Mouse (Mus musculus): ENCODE measurements around the gene Dhx34. TPM values are rescaled to one million over a fixed set of nuclear protein-coding genes. Genes with fewer than 3 reads are reported as not detected.

The Dhx34 gene
- total and polyA plus RNA-seq, 3 experiments: 5.8 to 13.6 TPM; not detected in 1

DNA sequence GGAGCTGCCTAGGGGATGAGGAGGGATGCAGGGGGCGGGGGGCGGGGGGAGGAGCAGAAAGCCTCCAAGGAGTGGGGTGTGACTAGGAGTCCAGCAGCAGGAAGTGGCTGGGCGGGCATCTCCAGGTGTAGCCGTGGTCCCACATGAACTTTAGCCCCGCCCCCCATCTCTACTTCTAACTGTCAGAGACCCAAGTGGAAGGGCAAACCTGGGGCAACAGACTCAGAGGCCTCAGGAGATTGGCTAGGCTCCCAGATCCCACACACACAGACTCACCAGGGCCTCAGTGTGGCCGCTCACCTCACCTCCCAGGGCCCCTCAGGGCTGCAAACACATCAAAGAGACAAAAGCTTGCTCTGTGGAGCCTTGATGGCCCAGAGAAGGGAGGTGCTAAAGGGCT, 25.2 kb downstream of the Dhx34 start:
- Histone ChIP-seq H3K79me2 (ENCODE audit: control insufficient read depth, insufficient read depth, low read length, poor library complexity) (no peaks in the 10 kb centered on the region), H3K9me3 (replicated peaks; ENCODE audit: insufficient read depth, low read length) (no peaks in the 10 kb centered on the region), H3K27me3 (ENCODE audit: control insufficient read depth in 1 of 2, insufficient read depth in 2 of 2, low read length in 2 of 2) (no peaks in the 10 kb centered on the region), H3K36me3 (ENCODE audit: control insufficient read depth in 1 of 2, insufficient read depth in 2 of 2, low read length in 2 of 2) (no peaks in the 10 kb centered on the region), H3K9ac (ENCODE audit: control insufficient read depth, low read depth, low read length, poor library complexity, severe bottlenecking) (no peak overlapping the region), H3K4me1 (ENCODE audit: control insufficient read depth in 1 of 2, insufficient read depth in 2 of 2, low read length in 2 of 2) (no peaks in the 10 kb centered on the region), H3K27ac (ENCODE audit: control insufficient read depth, low read depth, low read length) (no peak overlapping the region), H3K4me3 (ENCODE audit: control insufficient read depth in 1 of 2, insufficient read depth in 1 of 2, low read depth in 2 of 2, low read length in 2 of 2) (no peak overlapping the region)
- TF ChIP-seq BHLHE40 (IDR thresholded peaks at IDR 0.05; ENCODE audit: borderline replicate concordance, low read depth, low read length): no peak
- no peak for TF ChIP-seq E2F4 (IDR thresholded peaks at IDR 0.05; ENCODE audit: borderline replicate concordance, low read depth, low read length)
- TF ChIP-seq ZKSCAN1 (IDR thresholded peaks at IDR 0.05; ENCODE audit: low read depth, low read length): no peak
- no peak for TF ChIP-seq MXI1 (IDR thresholded peaks at IDR 0.05; ENCODE audit: low read depth, low read length)
- no peak for TF ChIP-seq UBTF (IDR thresholded peaks at IDR 0.05; ENCODE audit: borderline replicate concordance, insufficient read depth, low read depth, low read length)
- no peak for TF ChIP-seq RAD21 (IDR thresholded peaks at IDR 0.05; ENCODE audit: low read depth, low read length)
- TF ChIP-seq NELFE (IDR thresholded peaks at IDR 0.05; ENCODE audit: low read depth, low read length): no peak
- no peak for TF ChIP-seq TBP (IDR thresholded peaks at IDR 0.05; ENCODE audit: low read depth, low read length)
- DNase-seq (ENCODE audit: low read depth, low spot score): no peak

DNA sequence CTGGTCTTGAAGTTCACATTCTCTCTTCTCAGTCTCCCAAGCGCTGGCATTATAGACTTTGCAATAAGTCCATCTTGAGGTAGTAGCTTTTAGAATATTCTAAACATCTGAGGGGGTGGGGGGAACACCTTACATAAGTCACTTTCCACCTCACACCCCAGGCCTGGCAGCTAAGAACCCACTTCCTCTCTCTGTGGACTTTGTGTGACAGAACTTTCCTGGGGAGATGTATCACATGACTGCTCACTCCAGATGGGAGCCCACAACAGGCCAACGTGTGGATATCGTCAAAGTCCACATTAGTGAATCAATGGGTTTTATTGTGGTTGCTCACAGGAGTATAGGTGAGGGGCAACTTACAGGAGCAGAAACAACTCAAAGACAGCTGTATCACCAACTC, 28.1 kb downstream of the Dhx34 start:
- no peaks in the 10 kb centered on the region for H3K27me3 ChIP-seq (ENCODE audit: control insufficient read depth in 1 of 2, insufficient read depth in 2 of 2, low read length in 2 of 2)
- no peak overlapping the region for H3K27ac ChIP-seq (ENCODE audit: control insufficient read depth, low read depth, low read length)
- H3K9ac ChIP-seq (ENCODE audit: control insufficient read depth, low read depth, low read length, poor library complexity, severe bottlenecking): no peak overlapping the region
- DNase-seq (ENCODE audit: low read depth, low spot score): no peak
- H3K9me3 ChIP-seq (replicated peaks; ENCODE audit: insufficient read depth, low read length): no peaks in the 10 kb centered on the region
- H3K79me2 ChIP-seq (ENCODE audit: control insufficient read depth, insufficient read depth, low read length, poor library complexity): no peaks in the 10 kb centered on the region
- H3K36me3 ChIP-seq (ENCODE audit: control insufficient read depth in 1 of 2, insufficient read depth in 2 of 2, low read length in 2 of 2): no peaks in the 10 kb centered on the region
- TF ChIP-seq ZKSCAN1 (IDR thresholded peaks at IDR 0.05; ENCODE audit: low read depth, low read length): no peak
- no peak for TF ChIP-seq UBTF (IDR thresholded peaks at IDR 0.05; ENCODE audit: borderline replicate concordance, insufficient read depth, low read depth, low read length)
- no peak for TF ChIP-seq POLR2A (IDR thresholded peaks at IDR 0.05; ENCODE audit: control insufficient read depth in 1 of 2, insufficient read depth in 1 of 2, low read depth in 1 of 2, low read length in 2 of 2, poor library complexity in 1 of 2)
- no peak for TF ChIP-seq ZNF384 (IDR thresholded peaks at IDR 0.05; ENCODE audit: low read depth, low read length)
- TF ChIP-seq ETS1 (IDR thresholded peaks at IDR 0.05; ENCODE audit: low read depth, low read length): no peak
- TF ChIP-seq TCF12 (IDR thresholded peaks at IDR 0.05; ENCODE audit: low read depth, low read length): no peak
- no peak for TF ChIP-seq ZC3H11A (IDR thresholded peaks at IDR 0.05; ENCODE audit: low read depth, low read length)
- no peak for TF ChIP-seq CHD2 (IDR thresholded peaks at IDR 0.05; ENCODE audit: low read length)
- TF ChIP-seq NRF1 (IDR thresholded peaks at IDR 0.05; ENCODE audit: insufficient read depth, low read depth, low read length, poor library complexity, severe bottlenecking): no peak
- no peak for TF ChIP-seq TAL1 (IDR thresholded peaks at IDR 0.05; ENCODE audit: low read length)
- no peak for TF ChIP-seq MAZ (IDR thresholded peaks at IDR 0.05; ENCODE audit: low read depth, low read length)
- no peak for TF ChIP-seq TBP (IDR thresholded peaks at IDR 0.05; ENCODE audit: low read depth, low read length)
- no peak for TF ChIP-seq USF1 (IDR thresholded peaks at IDR 0.05; ENCODE audit: low read depth, low read length)
- no peak for TF ChIP-seq RAD21 (IDR thresholded peaks at IDR 0.05; ENCODE audit: low read depth, low read length)
- TF ChIP-seq MAFK (IDR thresholded peaks at IDR 0.05; ENCODE audit: borderline replicate concordance, low read depth, low read length): no peak
- TF ChIP-seq CTCF (IDR thresholded peaks at IDR 0.05 in 2 of 3, conservative IDR thresholded peaks at IDR 0.05 in 1 of 3; ENCODE audit: control insufficient read depth in 1 of 3, insufficient read depth in 1 of 3, low read depth in 2 of 3, low read length in 3 of 3, poor library complexity in 1 of 3, severe bottlenecking in 1 of 3): no peak
- no peak for TF ChIP-seq MYB (IDR thresholded peaks at IDR 0.05; ENCODE audit: low read depth, low read length)
- no peak for TF ChIP-seq GATA1 (IDR thresholded peaks at IDR 0.05; ENCODE audit: low read depth, low read length)
- no peak for TF ChIP-seq USF2 (IDR thresholded peaks at IDR 0.05; ENCODE audit: borderline replicate concordance in 1 of 2, insufficient read depth in 1 of 2, low read depth in 1 of 2, low read length in 2 of 2)
- TF ChIP-seq MAX (IDR thresholded peaks at IDR 0.05; ENCODE audit: low read length): no peak
- no peaks in the 10 kb centered on the region for H3K4me1 ChIP-seq (ENCODE audit: control insufficient read depth in 1 of 2, insufficient read depth in 2 of 2, low read length in 2 of 2)
- no peak overlapping the region for H3K4me3 ChIP-seq (ENCODE audit: control insufficient read depth in 1 of 2, insufficient read depth in 1 of 2, low read depth in 2 of 2, low read length in 2 of 2)

Data from MEL (cell line).